Mouse (Mus musculus): ENCODE data around the gene B4galnt4. TPM values are rescaled to one million over a fixed set of nuclear protein-coding genes. Genes with fewer than 3 reads are reported as not detected.

B4galnt4 gene
- total and polyA plus RNA-seq, 3 experiments = 0.81 to 8.0 TPM; not detected in 1

GRCm38 (mm10) chr7:141048226-141049218 lies 12.4 kb upstream of the B4galnt4 start (continued):
- TF ChIP-seq NRF1 (IDR thresholded peaks at IDR 0.05; ENCODE audit: insufficient read depth, low read depth, low read length, poor library complexity, severe bottlenecking) = no peak
- TF ChIP-seq UBTF (IDR thresholded peaks at IDR 0.05; ENCODE audit: borderline replicate concordance, insufficient read depth, low read depth, low read length) = no peak
- TF ChIP-seq ZC3H11A (IDR thresholded peaks at IDR 0.05; ENCODE audit: low read depth, low read length) = peak; percentile 97
- TF ChIP-seq RCOR1 (IDR thresholded peaks at IDR 0.05; ENCODE audit: low read depth, low read length) = no peak
- TF ChIP-seq ZNF384 (IDR thresholded peaks at IDR 0.05; ENCODE audit: low read depth, low read length) = no peak
- peak; percentile 97 for TF ChIP-seq RAD21 (IDR thresholded peaks at IDR 0.05; ENCODE audit: low read depth, low read length)
- no peak for TF ChIP-seq ZKSCAN1 (IDR thresholded peaks at IDR 0.05; ENCODE audit: low read depth, low read length)
- TF ChIP-seq TCF12 (IDR thresholded peaks at IDR 0.05; ENCODE audit: low read depth, low read length) = no peak
- no peak for TF ChIP-seq POLR2AphosphoS5 (IDR thresholded peaks at IDR 0.05; ENCODE audit: borderline replicate concordance, low read depth, low read length)
- no peak for TF ChIP-seq HCFC1 (IDR thresholded peaks at IDR 0.05; ENCODE audit: low read depth, low read length)
- no peak for TF ChIP-seq E2F4 (IDR thresholded peaks at IDR 0.05; ENCODE audit: borderline replicate concordance, low read depth, low read length)
- peak; percentile 61 to 99 (median 97) for TF ChIP-seq CTCF (IDR thresholded peaks at IDR 0.05 in 2 of 3, conservative IDR thresholded peaks at IDR 0.05 in 1 of 3; ENCODE audit: control insufficient read depth in 1 of 3, insufficient read depth in 1 of 3, low read depth in 2 of 3, low read length in 3 of 3, poor library complexity in 1 of 3, severe bottlenecking in 1 of 3)
- TF ChIP-seq ELF1 (IDR thresholded peaks at IDR 0.05; ENCODE audit: low read depth, low read length) = no peak
- 0 out of 2 replicates have a peak, but pooled peaks have one; percentile 7 for TF ChIP-seq TBP (IDR thresholded peaks at IDR 0.05; ENCODE audit: low read depth, low read length)
- TF ChIP-seq SMC3 (IDR thresholded peaks at IDR 0.05; ENCODE audit: low read depth, low read length) = peak; percentile 97
- TF ChIP-seq SIN3A (IDR thresholded peaks at IDR 0.05; ENCODE audit: low read length) = peak; percentile 76
- TF ChIP-seq GATA1 (IDR thresholded peaks at IDR 0.05; ENCODE audit: low read depth, low read length) = peak; percentile 83
- peak; percentile 35; the same call in 1 of the 2 replicates for TF ChIP-seq MAZ (IDR thresholded peaks at IDR 0.05; ENCODE audit: low read depth, low read length)

- Histone ChIP-seq H3K4me1 (ENCODE audit: control insufficient read depth in 1 of 2, insufficient read depth in 2 of 2, low read length in 2 of 2) (peaks cover 0 to 12% of the 10 kb centered on the region in 2 experiments; a peak in 3 of 4 replicates), H3K79me2 (ENCODE audit: control insufficient read depth, insufficient read depth, low read length, poor library complexity) (no peaks in the 10 kb centered on the region), H3K9me3 (replicated peaks; ENCODE audit: insufficient read depth, low read length) (no peaks in the 10 kb centered on the region), H3K27me3 (ENCODE audit: control insufficient read depth in 1 of 2, insufficient read depth in 2 of 2, low read length in 2 of 2) (no peaks in the 10 kb centered on the region), H3K4me3 (ENCODE audit: control insufficient read depth in 1 of 2, insufficient read depth in 1 of 2, low read depth in 2 of 2, low read length in 2 of 2) (no peak overlapping the region), H3K9ac (ENCODE audit: control insufficient read depth, low read depth, low read length, poor library complexity, severe bottlenecking) (no peak overlapping the region), H3K36me3 (ENCODE audit: control insufficient read depth in 1 of 2, insufficient read depth in 2 of 2, low read length in 2 of 2) (0 out of 4 replicates have a peak, but pooled peaks cover 0 to 3% of the 10 kb centered on the region in 2 experiments), H3K27ac (ENCODE audit: control insufficient read depth, low read depth, low read length) (no peak overlapping the region)
- no peak for DNase-seq (ENCODE audit: low read depth, low spot score)
- TF ChIP-seq ELF1 (IDR thresholded peaks at IDR 0.05; ENCODE audit: low read depth, low read length) = no peak
- no peak for TF ChIP-seq RCOR1 (IDR thresholded peaks at IDR 0.05; ENCODE audit: low read depth, low read length)
- TF ChIP-seq CHD1 (IDR thresholded peaks at IDR 0.05; ENCODE audit: low read depth, low read length) = no peak
- TF ChIP-seq GABPA (IDR thresholded peaks at IDR 0.05; ENCODE audit: low read depth, low read length) = no peak
- no peak for TF ChIP-seq E2F4 (IDR thresholded peaks at IDR 0.05; ENCODE audit: borderline replicate concordance, low read depth, low read length)
- no peak for TF ChIP-seq MAFK (IDR thresholded peaks at IDR 0.05; ENCODE audit: borderline replicate concordance, low read depth, low read length)
- no peak for TF ChIP-seq ZKSCAN1 (IDR thresholded peaks at IDR 0.05; ENCODE audit: low read depth, low read length)
- no peak for TF ChIP-seq USF1 (IDR thresholded peaks at IDR 0.05; ENCODE audit: low read depth, low read length)
- no peak for TF ChIP-seq CHD2 (IDR thresholded peaks at IDR 0.05; ENCODE audit: low read length)
- TF ChIP-seq MYC (IDR thresholded peaks at IDR 0.05; ENCODE audit: low read depth, low read length) = no peak
- TF ChIP-seq SIN3A (IDR thresholded peaks at IDR 0.05; ENCODE audit: low read length) = no peak
- no peak for TF ChIP-seq GATA1 (IDR thresholded peaks at IDR 0.05; ENCODE audit: low read depth, low read length)
- no peak for TF ChIP-seq POLR2AphosphoS5 (IDR thresholded peaks at IDR 0.05; ENCODE audit: borderline replicate concordance, low read depth, low read length)
- no peak for TF ChIP-seq TBP (IDR thresholded peaks at IDR 0.05; ENCODE audit: low read depth, low read length)
- TF ChIP-seq MAX (IDR thresholded peaks at IDR 0.05; ENCODE audit: low read length) = no peak
- TF ChIP-seq BHLHE40 (IDR thresholded peaks at IDR 0.05; ENCODE audit: borderline replicate concordance, low read depth, low read length) = no peak
- no peak for TF ChIP-seq ZC3H11A (IDR thresholded peaks at IDR 0.05; ENCODE audit: low read depth, low read length)
- TF ChIP-seq RAD21 (IDR thresholded peaks at IDR 0.05; ENCODE audit: low read depth, low read length) = no peak
These were observed 11.6 kb upstream of the B4galnt4 start for GRCm38 (mm10) chr7:141049326-141049725.
